Mouse (Mus musculus) monocyte, adult 5-6 weeks (primary cell): ENCODE results near the gene Cyp2b23. TPM values are rescaled to one million over a fixed set of nuclear protein-coding genes. Genes with fewer than 3 reads are reported as not detected.
"Not testable (repeated sequence)": the region's sequence is repeated elsewhere in the genome, so short reads cannot be mapped to it uniquely, and the experiment has no call there.

ENCODE experiments used
- ATAC-seq: fragments of 153-309, 156-312 bp; replicated peaks from 2 replicates; pipeline ENCODE4 v1.8.0; 2017; ENCODE audit warnings: mild to moderate bottlenecking; ENCODE audit not compliant: low TSS enrichment, insufficient number of reproducible peaks, severe bottlenecking, poor library complexity, low FRiP score
- total RNA-seq: library from RNA; stranded (forward); fragments of 200-1000, 200-491, 200-594 nt; gene quantifications from 3 replicates; pipeline ENCODE4 v1.2.3, GENCODE M21; 2017

The Cyp2b23 gene
- total RNA-seq, result not detected in 3 replicates

DNA sequence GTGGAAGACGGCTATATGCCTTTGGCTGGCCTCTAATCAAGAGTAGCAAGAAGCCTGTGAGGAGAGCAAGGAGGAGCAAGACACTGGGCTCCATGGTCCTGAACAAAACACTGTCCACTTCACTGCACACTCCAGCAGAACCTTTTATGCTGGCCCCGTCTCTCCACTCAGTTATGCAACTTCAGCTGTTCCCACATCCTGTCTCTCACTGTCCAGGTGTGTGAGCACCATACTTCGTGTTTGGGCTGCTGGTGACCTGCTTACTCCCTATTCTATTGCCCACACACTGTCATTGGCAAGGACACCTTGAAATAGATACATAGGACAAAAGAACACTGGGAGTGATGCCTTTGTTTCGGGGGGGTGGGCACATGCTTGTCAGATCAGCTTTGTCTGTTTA lies at the start of gene Cyp2b23:
TSS of gene Cyp2b23 (minus strand) at position 101 of the 400 bp plus-strand sequence.
- no peak for ATAC-seq

DNA sequence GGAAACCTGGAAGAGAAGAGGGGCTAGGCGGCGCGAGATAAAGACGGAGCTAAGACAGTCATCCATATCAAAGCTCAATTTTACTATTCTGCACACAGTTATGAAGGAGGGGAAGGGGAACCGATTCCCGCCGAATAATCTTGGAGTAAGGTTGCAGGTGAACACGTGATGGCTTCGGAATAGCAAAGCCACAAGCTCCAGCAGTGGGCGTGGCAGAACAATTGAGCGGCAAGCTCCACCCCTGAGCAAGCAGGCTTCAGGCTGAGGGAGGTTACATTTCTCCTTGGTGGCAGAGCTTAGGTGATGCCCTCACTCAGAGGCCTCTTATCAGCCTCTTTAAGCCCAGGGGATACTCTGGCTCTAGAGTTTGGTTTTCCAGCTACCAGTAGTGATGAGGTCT lies 24.8 kb upstream of the Cyp2b23 start:
- no peak for ATAC-seq

DNA sequence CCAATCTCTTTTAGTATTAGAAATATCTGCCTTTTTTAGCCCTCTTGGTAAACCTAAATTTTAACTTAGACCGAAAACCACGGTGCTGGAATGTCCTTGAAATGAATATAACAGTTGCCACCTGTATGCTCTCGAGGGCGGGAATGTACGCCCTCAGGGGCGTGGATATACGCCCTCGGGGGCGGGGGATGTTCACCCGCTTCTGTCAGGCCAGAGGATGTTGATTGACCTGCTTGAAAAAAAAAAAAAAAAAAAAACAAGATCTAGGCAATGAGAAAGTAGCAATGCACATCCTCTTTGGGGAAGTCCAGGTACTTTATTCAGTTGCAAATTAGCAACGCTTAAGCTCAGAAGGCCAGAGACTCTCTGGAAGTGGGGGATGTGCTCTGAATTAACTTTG lies 20.8 kb upstream of the Cyp2b23 start:
- ATAC-seq, result no peak

DNA sequence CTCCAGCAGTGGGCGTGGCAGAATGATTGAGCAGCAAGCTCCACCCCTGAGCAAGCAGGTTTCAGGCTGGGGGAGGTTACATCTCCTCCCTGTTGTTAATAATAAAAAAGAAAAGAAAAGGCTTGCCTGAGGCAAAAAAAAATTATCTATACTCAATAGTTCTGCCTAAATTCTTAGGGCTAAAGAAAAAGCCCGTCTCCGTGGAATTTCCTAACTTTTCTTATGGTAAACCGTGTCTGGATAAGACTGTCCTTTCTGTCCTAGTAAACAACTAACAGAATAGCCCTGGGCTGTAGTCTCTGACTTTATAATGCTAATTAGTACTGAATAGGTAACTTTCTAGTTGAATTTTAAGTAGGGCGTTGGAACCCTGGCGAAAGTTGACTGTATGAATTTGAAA lies 20.0 kb upstream of the Cyp2b23 start:
- not testable (repeated sequence) for ATAC-seq

DNA sequence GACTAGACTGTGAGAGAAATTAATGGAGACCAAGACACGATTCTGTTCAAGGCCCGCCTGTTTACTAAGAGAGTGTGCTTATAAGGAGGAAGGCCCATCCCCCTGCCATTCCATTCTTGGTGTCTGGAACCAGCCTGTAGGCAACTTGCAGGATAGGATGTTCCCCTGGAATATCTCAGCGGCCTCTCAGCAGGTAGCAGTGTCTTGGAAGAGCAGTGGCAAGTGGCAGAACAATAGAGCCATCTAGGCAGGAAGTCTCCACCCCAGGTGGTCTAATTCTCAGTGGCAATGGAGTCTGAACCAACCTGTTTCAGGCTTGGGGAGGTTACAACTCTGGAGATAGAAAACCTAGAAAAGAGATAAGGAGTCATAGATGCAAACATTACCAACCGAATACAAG lies 13.9 kb upstream of the Cyp2b23 start:
- ATAC-seq, result no peak

DNA sequence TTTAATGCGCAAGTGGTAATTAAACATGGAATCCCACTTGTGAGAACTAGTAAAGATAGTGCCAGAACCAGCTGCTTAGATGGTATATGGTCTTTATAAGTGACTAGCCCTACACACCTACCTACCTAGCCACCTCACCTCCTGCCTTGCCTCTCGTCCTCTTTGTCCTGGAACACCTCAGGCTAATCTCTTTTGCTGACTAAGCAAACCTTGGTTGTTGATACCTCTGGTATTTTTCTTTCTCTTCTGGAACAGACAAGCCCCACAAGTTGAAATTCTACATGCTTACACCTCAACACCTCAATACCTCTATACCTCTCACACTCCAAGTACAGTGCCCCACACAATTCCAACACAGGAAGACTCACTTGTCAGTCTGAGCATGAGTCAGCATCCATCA lies 524 bp downstream of the Cyp2b23 start:
- no peak for ATAC-seq

DNA sequence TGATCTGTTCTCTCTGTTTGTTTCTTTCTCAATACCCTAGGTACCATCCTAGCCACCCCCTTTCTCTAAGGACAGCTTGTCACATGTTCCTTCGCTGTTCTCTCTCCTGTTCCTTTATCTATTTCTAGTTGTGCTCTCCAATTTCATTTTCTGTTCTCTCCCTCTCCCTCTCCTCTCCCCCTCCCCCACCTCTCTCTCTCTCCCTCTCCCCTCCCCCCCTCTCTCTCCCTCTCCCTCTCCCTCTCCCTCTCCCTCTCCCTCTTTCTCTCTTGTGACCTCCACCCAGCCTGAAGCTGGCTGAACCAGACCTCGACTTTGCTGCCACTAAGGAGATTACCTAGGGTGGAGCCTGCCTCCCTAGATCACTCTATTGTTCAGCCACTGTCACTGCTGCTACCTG lies 18.8 kb downstream of the Cyp2b23 start:
- ATAC-seq, result not testable (repeated sequence)

DNA sequence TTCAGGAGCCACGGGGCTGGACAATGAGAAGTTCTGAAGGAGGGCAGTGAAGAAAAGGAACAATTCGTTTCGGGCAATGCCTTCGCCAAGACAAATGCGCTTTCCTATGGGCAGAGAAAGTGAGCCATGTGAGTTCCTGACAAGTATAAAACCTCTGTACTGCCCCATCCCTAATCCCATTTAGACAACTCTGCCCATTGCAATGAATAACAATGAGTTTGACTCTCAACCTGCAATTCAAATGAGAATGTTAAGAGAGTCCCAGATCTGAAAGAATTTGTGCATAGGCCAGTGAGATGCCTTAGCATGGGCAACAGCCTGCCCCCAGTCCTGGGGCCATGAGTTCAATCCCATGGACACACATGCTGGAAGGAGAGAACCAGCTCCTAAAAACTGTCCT lies 20.2 kb downstream of the Cyp2b23 start:
- ATAC-seq, result no peak

DNA sequence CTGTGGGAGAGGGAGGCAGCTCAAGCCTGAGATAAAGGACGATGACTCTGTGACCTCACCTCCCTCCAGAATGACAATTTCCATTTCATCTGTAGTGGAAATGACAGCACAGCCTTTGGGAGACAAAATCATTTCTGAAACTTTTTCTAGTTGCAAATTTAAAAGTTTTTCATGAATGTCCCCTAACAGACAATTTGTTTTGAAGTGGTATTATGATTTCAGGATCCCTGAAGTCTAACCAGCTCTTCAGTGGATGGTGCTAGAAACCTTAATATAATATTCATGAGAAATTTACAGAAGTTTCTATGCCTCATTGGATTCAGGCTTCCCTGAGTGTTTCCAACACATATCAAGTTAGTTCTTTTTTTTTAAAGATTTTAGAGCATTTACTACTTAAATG lies 67.9 kb downstream of the Cyp2b23 start, which contains the start of gene Vmn1r185:
TSS of gene Vmn1r185 (minus strand) at position 101 of the 400 bp plus-strand sequence.
- not testable (repeated sequence) for ATAC-seq

Other genes with a start within 250 kb of the Cyp2b23 start
- gene Nlrp9a, start 151.4 kb downstream of the Cyp2b23 start, total RNA-seq, result not detected in 3 replicates
- not detected in 3 replicates for gene Vmn1r185, start 68.0 kb downstream of the Cyp2b23 start, total RNA-seq
- gene Cyp2b19, start 70.7 kb upstream of the Cyp2b23 start, total RNA-seq, result not detected in 3 replicates
- gene Cyp2g1, start 122.5 kb upstream of the Cyp2b23 start, total RNA-seq, result not detected in 3 replicates
- not detected in 3 replicates for gene Cyp2a5, start 148.9 kb upstream of the Cyp2b23 start, total RNA-seq